Mouse (Mus musculus) urinary bladder, adult 18-20 months (tissue): ENCODE results near the gene Mecr.

Experiments used
- DNase-seq, 2 experiments: peaks; one replicate each; pipeline ENCODE4 v3.0.0; 2022; ENCODE audit warnings: low spot score in 2 of 2, mixed read lengths in 2 of 2

Mecr gene

DNA sequence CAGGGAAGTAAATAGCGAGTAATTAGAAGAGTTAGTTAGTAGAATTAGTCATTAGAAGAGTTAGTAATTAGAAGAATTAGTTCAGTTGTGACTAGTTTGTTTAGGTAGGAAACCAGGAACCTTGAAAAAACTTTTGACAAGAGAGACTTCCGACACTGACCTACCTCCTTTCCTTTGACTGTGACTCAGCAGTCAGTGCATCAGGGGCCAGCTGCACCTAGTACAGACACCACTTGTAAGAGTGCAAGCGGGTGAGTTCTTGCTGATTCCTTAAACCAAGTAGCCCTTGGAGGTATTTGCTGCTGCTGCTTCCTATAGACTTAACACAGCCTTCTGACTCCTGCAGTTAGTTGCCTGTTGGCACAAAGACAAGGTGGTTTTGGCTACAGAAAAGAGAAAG, 47.4 kb downstream of the Mecr start:
- no peak for DNase-seq

- DNase-seq = no peak
These were observed 53.8 kb downstream of the Mecr start for GRCm38 (mm10) chr4:131897109-131897508.

- DNase-seq = no peak
These were observed 54.5 kb downstream of the Mecr start for GRCm38 (mm10) chr4:131897787-131898186.

GRCm38 (mm10) chr4:131898503-131899179, 55.4 kb downstream of the Mecr start:
- no peak for DNase-seq

- DNase-seq = no peak
These were observed 55.9 kb downstream of the Mecr start for GRCm38 (mm10) chr4:131899180-131899554.

GRCm38 (mm10) chr4:131901090-131901489, 57.8 kb downstream of the Mecr start:
- DNase-seq = no peak

GRCm38 (mm10) chr4:131904478-131904877, 61.2 kb downstream of the Mecr start:
- DNase-seq = no peak

- DNase-seq = no peak
These were observed 63.2 kb downstream of the Mecr start for GRCm38 (mm10) chr4:131906423-131906822.

GRCm38 (mm10) chr4:131907912-131908311, 64.6 kb downstream of the Mecr start:
- no peak for DNase-seq

DNA sequence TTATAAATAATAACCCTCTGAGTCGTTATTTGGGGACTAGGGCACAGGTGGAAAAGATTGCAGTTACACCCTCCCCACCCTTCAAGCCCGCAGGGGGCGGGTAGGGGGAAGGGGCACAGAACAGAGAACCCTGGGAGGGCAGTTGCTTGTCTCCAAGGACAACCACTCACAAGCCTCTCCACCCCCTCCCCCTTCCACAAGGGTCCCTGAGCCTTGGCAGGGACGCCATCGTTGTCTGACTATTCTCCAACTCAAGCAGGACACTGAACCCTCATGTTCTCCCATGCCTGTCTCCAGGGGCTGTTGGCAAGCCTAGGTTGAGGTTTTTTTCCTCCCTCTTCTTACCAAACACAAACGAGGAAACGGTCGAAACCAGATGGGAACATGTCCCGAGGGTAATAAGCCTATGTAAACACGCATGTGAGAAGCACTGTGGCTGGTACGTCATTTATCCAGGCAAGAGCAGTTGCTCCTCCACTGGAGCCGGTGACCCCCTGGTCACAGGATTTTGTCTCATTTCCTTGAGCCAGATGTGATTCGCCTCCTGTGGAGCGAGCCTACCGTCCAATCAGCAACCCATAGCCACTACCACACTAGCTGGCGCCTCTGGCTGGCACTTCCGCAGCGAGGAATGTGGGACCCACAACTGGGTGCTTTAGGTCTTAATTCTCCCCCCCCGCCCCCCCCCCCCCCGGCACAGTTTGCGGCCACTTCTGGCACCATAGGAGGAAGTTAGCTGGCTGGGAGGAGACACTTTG, 67.1 kb downstream of the Mecr start:
- DNase-seq = no peak

DNA sequence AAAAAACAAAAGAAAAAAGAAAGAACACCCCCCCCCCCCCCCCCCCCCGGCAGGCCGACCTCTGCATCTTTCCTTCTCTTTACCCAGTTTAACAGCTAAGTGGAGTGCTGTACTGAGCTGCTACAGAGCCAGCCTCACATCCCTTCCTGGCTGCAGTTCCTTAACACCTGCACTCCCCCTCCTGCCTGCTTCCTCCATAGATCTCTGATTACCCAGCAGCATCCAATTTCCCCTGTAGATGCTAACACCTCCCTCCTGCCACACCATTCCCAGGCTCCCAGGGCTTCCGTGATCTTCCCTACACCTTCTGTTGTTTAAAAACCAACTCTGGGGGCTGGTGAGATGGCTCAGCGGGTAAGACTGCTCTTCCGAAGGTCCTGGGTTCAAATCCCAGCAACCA, 68.3 kb downstream of the Mecr start:
- no peak for DNase-seq

DNA sequence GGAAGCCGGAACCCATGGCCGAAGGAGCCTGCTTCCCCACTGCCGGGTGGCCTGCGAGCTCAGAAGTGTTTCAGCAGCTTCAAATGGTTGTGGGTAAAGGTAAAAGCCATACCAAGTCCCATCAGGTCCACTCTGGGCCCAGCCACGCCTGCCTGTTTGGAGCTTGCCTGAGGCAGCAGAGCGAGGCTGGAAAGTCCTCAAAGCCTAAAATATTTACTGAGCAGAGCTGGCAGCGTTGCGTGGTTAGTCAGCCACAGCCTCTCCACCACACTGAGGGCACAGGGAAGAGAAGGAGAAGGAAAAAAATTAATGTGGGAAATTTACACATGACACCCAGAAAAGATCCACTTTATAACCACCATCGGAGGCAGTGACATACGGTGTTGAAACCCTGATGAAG, 70.3 kb downstream of the Mecr start:
- no peak for DNase-seq

DNA sequence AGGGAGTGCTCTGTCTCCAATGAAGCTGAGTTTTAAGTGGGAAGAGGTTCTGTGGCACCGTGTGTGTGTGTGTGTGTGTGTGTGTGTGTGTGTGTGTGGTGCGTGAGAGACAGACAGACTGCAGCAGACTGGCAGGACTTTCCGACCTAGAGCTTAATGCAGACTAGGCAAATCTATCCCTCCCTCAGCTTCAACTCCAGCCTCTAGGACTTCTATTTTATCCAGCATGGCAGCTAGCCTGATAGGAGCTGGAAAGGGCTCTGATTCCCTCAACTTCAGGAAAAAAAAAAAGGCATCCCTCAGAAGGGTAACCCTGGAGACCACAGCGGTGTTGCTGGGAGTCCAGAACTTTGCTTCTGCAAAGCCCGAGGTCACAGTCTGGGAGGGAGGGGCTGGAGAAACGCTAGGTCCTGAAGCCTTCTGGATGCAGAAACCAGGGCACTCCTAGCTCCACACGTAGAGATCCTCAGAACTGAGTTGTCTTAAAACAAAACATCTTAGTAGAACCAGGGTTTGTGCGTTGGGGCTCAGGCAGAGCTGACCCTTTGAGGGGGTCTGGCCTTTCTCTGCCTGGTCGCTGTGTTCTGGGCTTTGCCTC, 70.9 kb downstream of the Mecr start:
- DNase-seq = no peak

DNA sequence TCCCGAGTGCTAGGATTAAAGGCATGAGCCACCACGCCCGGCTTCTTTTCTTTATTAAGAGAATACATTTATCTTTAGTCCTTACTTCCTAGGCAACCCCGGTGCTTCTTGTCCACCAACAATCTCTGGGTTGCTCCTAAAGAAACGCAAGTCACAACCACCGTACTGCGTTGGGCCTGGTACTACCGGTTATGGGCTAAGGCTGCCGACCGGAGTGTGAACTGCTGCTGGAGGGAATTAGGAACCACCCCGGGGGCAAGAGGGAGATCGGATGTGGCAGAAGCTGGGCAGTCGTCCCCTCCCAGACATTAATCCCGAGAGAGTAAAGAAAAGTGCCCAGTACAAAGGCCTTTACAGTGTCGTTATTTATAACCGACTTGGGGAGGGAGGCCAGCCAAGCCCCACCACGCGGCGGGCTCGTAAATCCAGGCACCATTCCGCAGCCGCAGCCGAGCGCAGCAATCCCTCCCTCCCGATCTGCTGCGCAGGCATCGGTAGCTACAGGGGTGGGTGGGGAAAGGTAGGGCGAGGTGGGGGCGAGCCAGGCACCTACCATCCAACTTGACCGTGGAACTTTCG, 71.7 kb downstream of the Mecr start:
- DNase-seq = no peak

DNA sequence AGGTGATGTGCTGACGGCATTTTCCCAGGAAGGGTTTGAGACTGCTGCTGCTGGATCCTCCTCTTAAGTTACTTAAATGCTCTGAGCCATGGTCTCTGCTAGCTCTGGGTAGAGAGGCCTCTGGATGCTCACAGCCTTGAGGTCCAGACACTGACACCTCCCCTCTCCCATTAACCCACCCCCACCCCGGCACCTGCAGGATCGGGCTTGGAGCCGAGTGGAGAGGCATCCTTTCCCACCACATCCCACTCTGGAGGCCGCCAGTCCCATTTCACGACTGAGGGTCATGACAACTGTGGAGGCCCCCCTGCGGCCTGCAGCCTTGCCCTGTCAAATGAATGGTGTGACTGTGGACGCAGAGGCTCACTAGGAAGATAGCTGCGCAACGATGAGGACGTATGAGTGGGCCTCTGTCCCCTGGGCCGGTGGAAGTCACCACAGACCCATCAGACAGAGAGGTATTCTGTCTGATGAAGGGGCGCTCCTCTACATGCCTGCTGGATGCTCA, 72.6 kb downstream of the Mecr start:
- no peak for DNase-seq

GRCm38 (mm10) chr4:131916425-131916824, 73.2 kb downstream of the Mecr start:
- DNase-seq = peak; percentile 67 to 68

- DNase-seq = no peak
These were observed 73.8 kb downstream of the Mecr start for GRCm38 (mm10) chr4:131917010-131917555.
